Mouse (Mus musculus): ENCODE results near the gene Hsbp1. TPM values are rescaled to one million over a fixed set of nuclear protein-coding genes. Genes with fewer than 3 reads are reported as not detected.
A peak's percentile ranks its signal among the peaks of the same experiment; 100 is the strongest.
"Not testable (repeated sequence)": the region's sequence is repeated elsewhere in the genome, so short reads cannot be mapped to it uniquely, and the experiment has no call there.

Hsbp1 gene
- total RNA-seq (2022): 100 to 1,000 TPM; 154 to 167 (median 157) TPM

- peak; percentile 97 for DNase-seq (ENCODE audit: low spot score)
Measured at GRCm38 (mm10) chr8:119344190-119344856, at the start of gene Hsbp1. Gene Hsbp1 (plus strand): TSS chr8:119344488.

GRCm38 (mm10) chr8:119295477-119295876, 48.8 kb upstream of the Hsbp1 start:
- DNase-seq (ENCODE audit: low spot score): no peak

GRCm38 (mm10) chr8:119297752-119298151, 46.5 kb upstream of the Hsbp1 start:
- DNase-seq (ENCODE audit: low spot score): not testable (repeated sequence)

- no peak for DNase-seq (ENCODE audit: low spot score)
Measured at GRCm38 (mm10) chr8:119300335-119300734, 44.0 kb upstream of the Hsbp1 start.

GRCm38 (mm10) chr8:119304196-119304595, 40.1 kb upstream of the Hsbp1 start:
- no peak for DNase-seq (ENCODE audit: low spot score)

- peak; percentile 12 for DNase-seq (ENCODE audit: low spot score)
Measured at GRCm38 (mm10) chr8:119311412-119311811, 32.9 kb upstream of the Hsbp1 start.

GRCm38 (mm10) chr8:119323215-119323614, 21.1 kb upstream of the Hsbp1 start:
- no peak for DNase-seq (ENCODE audit: low spot score)

- DNase-seq (ENCODE audit: low spot score): no peak
Measured at GRCm38 (mm10) chr8:119339546-119339945, 4.7 kb upstream of the Hsbp1 start.

GRCm38 (mm10) chr8:119343606-119344005, 682 bp upstream of the Hsbp1 start:
- no peak for DNase-seq (ENCODE audit: low spot score)

- no peak for DNase-seq (ENCODE audit: low spot score)
Measured at GRCm38 (mm10) chr8:119345029-119345682, 868 bp downstream of the Hsbp1 start.

- no peak for DNase-seq (ENCODE audit: low spot score)
Measured at GRCm38 (mm10) chr8:119345683-119346075, 1.4 kb downstream of the Hsbp1 start.

GRCm38 (mm10) chr8:119351647-119352046, 7.4 kb downstream of the Hsbp1 start:
- no peak for DNase-seq (ENCODE audit: low spot score)

GRCm38 (mm10) chr8:119352977-119353658, 8.8 kb downstream of the Hsbp1 start:
- no peak for DNase-seq (ENCODE audit: low spot score)

- DNase-seq (ENCODE audit: low spot score): no peak
Measured at GRCm38 (mm10) chr8:119353659-119354023, 9.4 kb downstream of the Hsbp1 start.

- DNase-seq (ENCODE audit: low spot score): not testable (repeated sequence)
Measured at GRCm38 (mm10) chr8:119356631-119357030, 12.3 kb downstream of the Hsbp1 start.

GRCm38 (mm10) chr8:119358175-119358574, 13.9 kb downstream of the Hsbp1 start:
- DNase-seq (ENCODE audit: low spot score): no peak

- peak; percentile 27 for DNase-seq (ENCODE audit: low spot score)
Measured at GRCm38 (mm10) chr8:119358836-119359235, 14.5 kb downstream of the Hsbp1 start.

GRCm38 (mm10) chr8:119360686-119361295, 16.5 kb downstream of the Hsbp1 start:
- no peak for DNase-seq (ENCODE audit: low spot score)

- not testable (repeated sequence) for DNase-seq (ENCODE audit: low spot score)
Measured at GRCm38 (mm10) chr8:119374716-119375115, 30.4 kb downstream of the Hsbp1 start.

- no peak for DNase-seq (ENCODE audit: low spot score)
Measured at GRCm38 (mm10) chr8:119378476-119378875, 34.2 kb downstream of the Hsbp1 start.

- no peak for DNase-seq (ENCODE audit: low spot score)
Measured at GRCm38 (mm10) chr8:119380619-119381018, 36.3 kb downstream of the Hsbp1 start.

GRCm38 (mm10) chr8:119384478-119384877, 40.2 kb downstream of the Hsbp1 start:
- peak; percentile 64 for DNase-seq (ENCODE audit: low spot score)
